Mouse (Mus musculus) left cerebral cortex, postnatal 36 days (tissue): ENCODE measurements around the gene Asb15. TPM values are rescaled to one million over a fixed set of nuclear protein-coding genes. Genes with fewer than 3 reads are reported as not detected.

Source experiments
- DNase-seq, 2 experiments: peaks; one replicate each; pipeline ENCODE4 v3.0.0; 2021 to 2022; ENCODE audit warnings: low spot score in 2 of 2, mixed read lengths in 1 of 2
- intact Hi-C: fragments of 180-260 bp; cut with DNase I; formaldehyde crosslinking; loops from one replicate; pipeline ENCODE4 v1.15.1; 2025
- total RNA-seq, 2 experiments: library from RNA; stranded (reverse); gene quantifications; 2 replicates each; pipeline ENCODE4 v1.2.3; 2021

Gene Asb15
- total RNA-seq, 2 experiments from 2014 or later = not detected

DNA sequence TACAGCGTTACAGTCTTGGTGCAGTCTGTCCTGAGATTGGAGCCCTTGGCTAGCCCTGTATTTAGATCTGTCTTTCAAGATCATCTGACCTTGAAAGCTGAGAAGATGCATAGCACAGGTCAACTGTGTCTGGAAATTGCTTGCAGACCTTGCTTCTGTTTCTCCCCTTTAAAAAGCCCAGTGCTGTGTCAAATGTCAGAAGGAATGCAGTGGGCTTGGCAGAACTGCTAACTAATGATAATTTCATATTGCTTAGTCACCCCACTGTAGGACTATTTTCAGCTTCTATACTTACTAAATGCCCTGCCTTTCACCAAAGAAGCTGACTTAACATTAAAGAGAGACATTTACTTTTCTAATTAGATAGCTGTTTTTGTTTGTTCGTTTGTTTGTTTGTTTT lies 27.5 kb downstream of the Asb15 start:
- DNase-seq = no peak
- intact Hi-C loops = no loop called here

- intact Hi-C loops = no loop called here
- DNase-seq = no peak
Observed at GRCm38 (mm10) chr6:24564081-24564480, 36.1 kb downstream of the Asb15 start.

DNA sequence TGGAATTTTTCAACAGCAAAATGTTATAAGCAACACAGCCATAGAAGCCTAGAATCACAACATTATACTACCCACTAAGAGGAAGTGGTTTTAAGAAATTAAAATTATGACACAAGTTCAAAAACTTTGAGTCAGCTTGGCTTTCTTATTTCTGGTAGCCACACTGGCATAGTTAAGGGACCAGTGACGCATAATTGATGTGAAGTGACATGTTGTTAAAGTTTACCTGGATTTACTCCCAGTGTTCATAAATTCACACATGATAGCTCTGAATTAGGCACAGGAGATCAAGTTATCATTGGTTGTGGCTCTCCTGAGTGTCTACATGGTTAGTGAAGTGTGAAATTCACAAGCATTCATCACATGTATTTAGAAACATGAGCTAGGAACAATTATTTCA lies 36.9 kb downstream of the Asb15 start:
- intact Hi-C loops = no loop called here
- DNase-seq = no peak

DNA sequence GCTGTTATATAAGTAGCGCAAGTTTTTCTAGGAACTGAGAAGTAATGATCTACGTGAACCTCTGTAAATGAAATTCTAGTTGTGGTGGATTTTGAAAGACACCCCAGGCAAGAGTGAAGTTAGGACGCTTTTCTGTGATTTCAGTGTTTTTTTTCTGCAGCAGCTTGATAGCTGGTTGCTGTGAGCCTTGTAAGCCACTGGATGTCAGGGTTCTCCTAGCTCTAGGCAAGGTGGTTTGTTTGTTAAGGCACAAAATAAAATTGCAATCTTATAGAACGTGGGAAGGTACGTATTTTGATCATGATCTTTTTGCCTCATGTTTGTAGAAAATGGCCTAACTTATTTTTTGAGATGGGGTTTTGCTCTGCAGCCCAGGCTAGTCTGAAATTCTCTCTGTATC lies 41.0 kb downstream of the Asb15 start:
- DNase-seq = no peak
- intact Hi-C loops = no loop called here

DNA sequence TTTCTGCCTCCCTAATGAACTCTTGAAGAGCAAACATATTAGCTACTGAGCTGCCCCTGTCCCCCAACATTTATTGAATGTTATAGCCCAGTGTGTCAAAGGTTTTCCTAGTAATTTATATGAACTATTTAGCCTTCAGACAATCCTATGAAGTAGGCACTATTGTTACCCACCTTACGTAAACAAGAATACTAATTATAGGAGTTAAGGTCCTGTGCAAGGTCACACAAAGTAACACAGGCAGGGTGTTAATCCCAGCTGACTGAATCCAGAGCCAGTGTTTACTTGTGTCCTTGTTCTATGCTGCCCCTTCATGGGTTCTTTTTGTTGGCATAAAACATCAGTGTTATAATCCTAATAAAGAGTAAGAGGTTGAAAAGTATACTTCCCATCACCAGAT lies 41.8 kb downstream of the Asb15 start:
- intact Hi-C loops = no loop called here

DNA sequence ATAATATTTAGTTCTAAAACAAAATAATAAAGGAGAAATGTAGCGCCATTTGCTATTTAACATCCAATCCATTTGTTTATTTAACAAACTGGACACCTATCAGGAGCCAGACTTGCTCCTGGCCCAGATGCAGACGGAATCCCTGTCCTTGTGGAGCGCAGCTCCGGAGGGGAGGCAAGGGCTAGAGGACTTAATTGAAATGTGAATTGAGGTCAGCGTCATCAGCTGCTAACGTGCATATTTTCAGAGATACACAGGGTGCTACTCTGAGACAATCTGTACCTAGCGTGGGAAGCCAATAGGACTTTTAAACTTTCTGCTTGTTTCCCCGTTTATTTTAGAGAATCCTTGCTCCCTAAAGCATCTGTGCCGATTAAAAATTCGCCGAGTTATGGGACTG lies 42.3 kb downstream of the Asb15 start:
- DNase-seq = no peak
- intact Hi-C loops = no loop called here

More for the DNA sequence above, 41.8 kb downstream of the Asb15 start:
- no peak for DNase-seq

- intact Hi-C loops = no loop called here
- DNase-seq = no peak
Observed at GRCm38 (mm10) chr6:24571126-24571525, 43.2 kb downstream of the Asb15 start.

GRCm38 (mm10) chr6:24572431-24572830 lies 44.5 kb downstream of the Asb15 start:
- no peak for DNase-seq
- intact Hi-C loops = no loop called here

GRCm38 (mm10) chr6:24573319-24573718 lies 45.4 kb downstream of the Asb15 start:
- intact Hi-C loops = no loop called here
- no peak for DNase-seq

- DNase-seq = no peak
- intact Hi-C loops = no loop called here
Observed at GRCm38 (mm10) chr6:24583456-24583855, 55.5 kb downstream of the Asb15 start.

GRCm38 (mm10) chr6:24585431-24586310 lies 57.7 kb downstream of the Asb15 start:
- intact Hi-C loops = no loop called here
- DNase-seq = no peak

- DNase-seq = no peak
- intact Hi-C loops = no loop called here
Observed at GRCm38 (mm10) chr6:24586885-24587284, 58.9 kb downstream of the Asb15 start.

DNA sequence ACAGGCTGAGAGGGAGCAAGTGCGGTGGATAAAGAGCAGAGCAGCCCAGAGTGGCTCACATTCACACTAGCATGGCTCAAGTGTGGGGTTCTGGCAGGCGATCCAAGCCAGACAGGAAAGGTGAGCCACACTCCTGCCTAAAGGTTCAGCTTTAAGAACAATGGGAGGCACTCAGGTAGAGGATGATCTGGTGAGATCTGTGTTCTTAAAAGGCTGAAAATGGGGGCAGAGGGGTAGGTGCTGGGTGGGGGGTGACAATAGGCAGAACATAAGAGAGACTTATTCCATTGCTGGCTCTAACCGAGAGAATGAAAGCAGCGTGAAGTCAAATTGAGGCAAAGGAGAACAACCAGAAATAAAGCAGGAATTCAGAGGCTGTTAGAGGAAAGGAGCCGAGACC lies 62.3 kb downstream of the Asb15 start:
- DNase-seq = no peak
- intact Hi-C loops = no loop called here

DNA sequence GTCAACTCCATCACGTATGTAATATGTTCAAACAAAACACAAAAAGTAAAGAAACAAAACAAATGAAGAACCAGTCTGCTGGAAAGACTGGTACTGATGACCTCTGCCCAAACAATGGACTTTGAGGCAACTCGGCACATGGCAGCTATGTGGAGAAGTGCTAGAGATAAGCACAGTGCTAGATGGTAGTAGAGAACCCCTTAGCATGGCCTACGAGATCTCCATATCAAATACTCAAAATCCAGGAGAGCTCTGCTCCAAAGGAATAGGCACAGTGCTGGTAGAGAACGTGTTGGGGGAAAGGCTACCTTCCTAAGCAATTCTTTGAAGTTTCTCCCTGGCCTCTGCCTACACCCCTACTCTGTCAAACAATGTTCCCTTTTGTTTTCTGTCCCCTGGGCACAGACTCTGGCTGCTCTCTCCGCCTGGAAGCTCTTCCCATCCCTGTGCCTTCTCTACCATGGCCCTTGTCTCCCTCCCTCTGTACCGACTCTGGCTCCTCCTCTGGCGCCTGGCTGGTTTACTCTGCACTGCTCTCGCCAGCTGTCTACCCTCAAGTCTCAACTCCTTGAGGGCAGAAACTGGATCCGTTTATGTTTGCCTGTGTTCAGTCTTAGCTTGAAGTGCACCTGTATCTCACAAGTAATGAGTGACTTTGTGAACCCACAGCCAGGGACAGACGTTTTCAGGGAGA lies 63.7 kb downstream of the Asb15 start:
- intact Hi-C loops = no loop called here
- DNase-seq = no peak

DNA sequence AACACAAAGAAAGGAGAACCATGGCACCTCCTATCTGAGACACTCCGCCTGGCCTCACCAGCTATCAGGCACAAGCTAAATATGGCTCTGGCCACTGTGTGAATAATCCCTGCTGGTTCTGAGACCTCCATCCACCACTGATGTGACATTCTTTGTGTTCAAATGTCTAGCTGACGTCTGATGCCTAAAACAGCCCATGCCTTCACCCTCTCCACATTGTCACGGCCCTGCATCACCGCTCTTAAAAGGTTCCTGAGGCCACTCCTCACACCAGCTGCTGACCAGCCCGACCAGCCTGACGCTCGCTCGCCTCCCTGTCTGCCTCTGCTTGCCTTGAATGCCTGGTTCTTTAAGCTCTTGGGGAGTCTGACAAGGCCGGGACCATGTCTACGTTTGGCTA lies 69.6 kb downstream of the Asb15 start, which contains the start of gene Lmod2:
TSS of gene Lmod2 (plus strand) at position 263 of the 400 bp plus-strand sequence.
- intact Hi-C loops = no loop called here
- DNase-seq = no peak

GRCm38 (mm10) chr6:24599179-24599578 lies 71.2 kb downstream of the Asb15 start:
- no peak for DNase-seq
- intact Hi-C loops = no loop called here

DNA sequence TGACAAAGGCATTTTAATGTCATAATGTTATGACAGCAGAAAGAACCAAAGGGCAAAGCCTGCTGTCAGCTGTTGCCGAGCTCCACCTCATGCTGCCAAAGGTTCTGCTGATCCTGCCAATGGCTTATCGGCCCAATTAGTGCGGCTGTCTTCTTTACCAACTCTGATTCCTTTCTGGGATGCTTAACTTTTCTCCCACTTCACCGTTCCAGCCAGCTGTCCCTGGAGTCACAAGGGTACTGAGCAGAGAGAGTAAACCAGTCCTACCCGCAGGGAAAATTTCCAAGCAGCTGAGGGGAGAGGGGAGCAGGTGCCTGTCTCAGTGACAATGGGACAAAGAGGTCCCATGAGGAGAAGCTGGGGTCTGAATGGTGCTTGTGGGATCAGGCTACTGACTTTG lies 71.7 kb downstream of the Asb15 start:
- no peak for DNase-seq
- intact Hi-C loops = no loop called here

GRCm38 (mm10) chr6:24600134-24600533 lies 72.2 kb downstream of the Asb15 start:
- no peak for DNase-seq
- intact Hi-C loops = no loop called here

DNA sequence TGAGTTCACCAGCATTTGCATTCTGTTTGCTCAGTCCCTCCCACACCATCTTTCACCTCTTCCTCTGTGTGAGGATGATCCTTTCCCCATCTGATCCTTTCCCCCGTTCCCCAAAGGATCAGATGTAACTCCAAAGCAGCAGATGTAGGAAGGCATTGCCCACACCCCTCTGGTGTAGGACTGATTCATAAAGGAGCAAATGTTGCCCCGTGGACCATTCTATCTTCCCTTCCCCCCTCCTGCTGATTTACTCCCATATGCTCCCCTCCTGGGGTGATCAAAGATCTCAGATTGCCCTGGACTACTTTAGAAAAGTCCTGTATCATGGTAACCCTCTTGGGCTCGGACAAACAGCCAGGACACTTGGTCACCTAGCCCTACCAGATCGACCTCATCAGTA lies 72.8 kb downstream of the Asb15 start:
- DNase-seq = no peak
- intact Hi-C loops = no loop called here

DNA sequence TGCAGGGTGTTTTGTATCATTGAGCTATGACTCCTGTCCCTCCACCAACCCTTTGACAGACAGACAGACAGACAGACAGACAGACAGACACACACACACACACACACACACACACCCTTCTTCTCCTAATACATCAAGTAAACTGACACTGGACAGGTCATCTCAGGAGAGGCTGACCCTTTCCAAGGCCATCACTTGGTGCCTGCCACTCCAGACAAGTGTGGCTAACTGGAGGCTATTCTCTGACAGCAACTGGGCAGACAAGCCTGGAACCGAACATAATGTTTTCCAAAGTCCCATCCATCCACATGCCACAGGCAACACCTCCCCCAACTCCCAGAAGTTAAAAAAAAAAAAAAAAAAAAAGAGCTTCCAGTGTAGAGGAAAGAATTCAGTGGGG lies 73.7 kb downstream of the Asb15 start:
- DNase-seq = no peak
- intact Hi-C loops = no loop called here

- no peak for DNase-seq
- intact Hi-C loops = no loop called here
Observed at GRCm38 (mm10) chr6:24602351-24602750, 74.4 kb downstream of the Asb15 start.
